Mouse (Mus musculus) heart, embryonic 11.5 days (tissue): ENCODE results near the gene Glis1. TPM values are rescaled to one million over a fixed set of nuclear protein-coding genes. Genes with fewer than 3 reads are reported as not detected.

Experiments
- ATAC-seq: fragments of 200-750 bp; cut with Nextera tagmentation; replicated peaks from 2 replicates; pipeline ENCODE4 v1.8.0; 2017; ENCODE audit warnings: moderate library complexity; ENCODE audit not compliant: insufficient number of reproducible peaks, low FRiP score, low TSS enrichment
- H3K27ac ChIP-seq: fragments of 300-500 bp; sonication (generic); 2 replicates; pipeline ENCODE4 v1.5.1; 2014; ENCODE audit warnings: mild to moderate bottlenecking, low read depth, low read length
- H3K27me3 ChIP-seq: fragments of 300-500 bp; sonication (generic); 2 replicates; pipeline ENCODE4 v1.6.1; 2014; ENCODE audit warnings: mild to moderate bottlenecking, low read length, mixed read lengths; ENCODE audit not compliant: control insufficient read depth, insufficient read depth
- H3K36me3 ChIP-seq: fragments of 300-500 bp; sonication (generic); 2 replicates; pipeline ENCODE4 v1.6.1; 2014; ENCODE audit warnings: mild to moderate bottlenecking, low read length, moderate library complexity, mixed read lengths; ENCODE audit not compliant: control insufficient read depth, insufficient read depth
- H3K4me1 ChIP-seq: fragments of 300-500 bp; sonication (generic); 2 replicates; pipeline ENCODE4 v1.6.1; 2014; ENCODE audit warnings: low read length; ENCODE audit not compliant: control insufficient read depth, insufficient read depth
- H3K4me2 ChIP-seq: fragments of 300-500 bp; sonication (generic); 2 replicates; pipeline ENCODE4 v1.6.1; 2014; ENCODE audit warnings: mild to moderate bottlenecking, moderate library complexity
- H3K4me3 ChIP-seq: fragments of 300-500 bp; sonication (generic); 2 replicates; pipeline ENCODE4 v1.5.1; 2014; ENCODE audit warnings: low read depth, low read length
- H3K9ac ChIP-seq: fragments of 300-500 bp; sonication (generic); 2 replicates; pipeline ENCODE4 v1.6.1; 2014; ENCODE audit warnings: mild to moderate bottlenecking, low read depth, low read length, moderate library complexity
- H3K9me3 ChIP-seq: fragments of 300-500 bp; sonication (generic); replicated peaks from 2 replicates; pipeline ENCODE4 v1.6.1; 2016; ENCODE audit warnings: low read length; ENCODE audit not compliant: control insufficient read depth
- WGBS: fragments of 180-500 bp; shearing (Covaris S2); extraction: QIAGEN DNeasy Blood & Tissue Kit; methylation state at CpG from one replicate; pipeline ENCODE4 v1.1.7; 2014; ENCODE audit not compliant: insufficient replicate concordance; 5-methylcytosine and 5-hydroxymethylcytosine counted together
- polyA plus RNA-seq: library from polyadenylated mRNA; unstranded; fragments of >200 nt; fragmentation: Nextera tagmentation; extraction: Ambion mirVana; gene quantifications from 2 replicates; pipeline ENCODE4 v1.2.1, GENCODE M21; 2014

Glis1 gene
- polyA plus RNA-seq, 1 experiment from 2014 or later: 0.94 TPM

- Histone ChIP-seq H3K27me3 (no peaks in the 10 kb centered on the region), H3K9me3 (no peaks in the 10 kb centered on the region), H3K36me3 (no peaks in the 10 kb centered on the region), H3K4me3 (no peak overlapping the region), H3K4me1 (no peaks in the 10 kb centered on the region), H3K4me2 (no peak overlapping the region), H3K27ac (no peak overlapping the region), H3K9ac (no peak overlapping the region)
- 71% methylated on average over 11 of the region's 11 CpGs for WGBS
- ATAC-seq: no peak
Measured at GRCm38 (mm10) chr4:107580883-107581282, 146.5 kb downstream of the Glis1 start.

- Histone ChIP-seq H3K4me3 (no peak overlapping the region), H3K27me3 (no peaks in the 10 kb centered on the region), H3K36me3 (no peaks in the 10 kb centered on the region), H3K27ac (no peak overlapping the region), H3K4me1 (no peaks in the 10 kb centered on the region), H3K9me3 (no peaks in the 10 kb centered on the region), H3K9ac (no peak overlapping the region), H3K4me2 (no peak overlapping the region)
- no peak for ATAC-seq
- 62% methylated on average over 5 of the region's 5 CpGs for WGBS
Measured at GRCm38 (mm10) chr4:107586391-107586790, 152.0 kb downstream of the Glis1 start.

- Histone ChIP-seq H3K4me1 (no peaks in the 10 kb centered on the region), H3K4me3 (no peak overlapping the region), H3K27me3 (no peaks in the 10 kb centered on the region), H3K9me3 (no peaks in the 10 kb centered on the region), H3K27ac (no peak overlapping the region), H3K36me3 (no peaks in the 10 kb centered on the region), H3K9ac (no peak overlapping the region), H3K4me2 (no peak overlapping the region)
- ATAC-seq: no peak
- WGBS: 82% methylated on average over 7 of the region's 7 CpGs
Measured at GRCm38 (mm10) chr4:107588637-107589036, 154.2 kb downstream of the Glis1 start.

DNA sequence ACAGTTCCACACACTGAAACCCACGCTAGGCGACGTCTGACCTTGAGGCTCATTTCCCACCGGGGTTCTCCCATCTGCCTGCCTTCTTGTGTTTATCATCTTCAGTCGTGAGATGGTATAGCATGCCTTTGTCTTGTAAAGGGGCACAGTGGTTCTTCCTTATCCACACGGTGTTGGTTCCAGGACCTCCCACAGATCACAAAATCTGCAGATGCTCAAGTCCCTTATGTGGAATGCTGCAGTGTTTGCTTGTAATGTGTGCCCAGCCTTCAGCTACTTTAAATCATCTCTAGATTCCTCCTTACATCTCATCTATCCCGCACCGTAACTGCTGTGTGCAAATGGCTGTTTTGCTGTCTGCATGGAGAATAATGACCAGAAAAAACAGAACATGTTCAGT is 154.7 kb downstream of the Glis1 start:
- Histone ChIP-seq H3K27ac (no peak overlapping the region), H3K4me1 (no peaks in the 10 kb centered on the region), H3K4me2 (no peak overlapping the region), H3K36me3 (no peaks in the 10 kb centered on the region), H3K9ac (no peak overlapping the region), H3K4me3 (no peak overlapping the region), H3K9me3 (no peaks in the 10 kb centered on the region), H3K27me3 (no peaks in the 10 kb centered on the region)
- ATAC-seq: no peak
- 85% methylated on average over 8 of the region's 8 CpGs for WGBS

GRCm38 (mm10) chr4:107590805-107591534 is 156.6 kb downstream of the Glis1 start:
- H3K27me3 ChIP-seq: no peaks in the 10 kb centered on the region
- peaks cover 6% of the 10 kb centered on the region; the same call in 1 of the 2 replicates for H3K4me1 ChIP-seq
- no peak overlapping the region for H3K4me3 ChIP-seq
- no peak overlapping the region for H3K9ac ChIP-seq
- no peaks in the 10 kb centered on the region for H3K36me3 ChIP-seq
- no peaks in the 10 kb centered on the region for H3K9me3 ChIP-seq
- no peak overlapping the region for H3K4me2 ChIP-seq
- no peak for ATAC-seq
- WGBS: 71% methylated on average over 14 of the region's 14 CpGs
- no peak overlapping the region for H3K27ac ChIP-seq

DNA sequence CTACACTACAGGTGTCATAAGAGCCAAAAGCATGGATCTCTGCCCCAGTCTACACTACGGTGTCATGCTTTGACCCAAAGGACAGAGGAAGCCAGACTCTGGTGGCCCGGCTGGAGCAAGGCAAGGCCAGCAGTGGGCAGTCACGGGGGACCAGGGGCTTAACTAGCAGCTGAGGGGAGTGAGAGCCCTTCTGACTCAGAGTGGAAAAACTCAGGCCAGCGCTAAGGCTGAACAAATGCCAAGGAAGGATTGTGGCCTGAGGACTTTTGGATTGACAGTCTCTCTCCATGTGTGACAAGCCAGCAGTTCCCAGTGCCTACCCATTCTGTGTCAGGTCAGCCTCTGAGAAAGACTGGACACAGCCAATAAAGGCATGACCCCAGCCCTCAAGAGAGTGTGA is 159.0 kb downstream of the Glis1 start:
- H3K4me2 ChIP-seq: no peak overlapping the region
- H3K4me3 ChIP-seq: no peak overlapping the region
- H3K9me3 ChIP-seq: no peaks in the 10 kb centered on the region
- ATAC-seq: no peak
- WGBS: 80% methylated on average over 4 of the region's 4 CpGs
- H3K4me1 ChIP-seq: peaks cover 20% of the 10 kb centered on the region
- H3K36me3 ChIP-seq: no peaks in the 10 kb centered on the region
- no peak overlapping the region for H3K27ac ChIP-seq
- H3K27me3 ChIP-seq: no peaks in the 10 kb centered on the region
- H3K9ac ChIP-seq: no peak overlapping the region

- H3K27me3 ChIP-seq: no peaks in the 10 kb centered on the region
- 30% methylated on average over 9 of the region's 9 CpGs for WGBS
- peak overlapping the region; percentile 42 for H3K4me2 ChIP-seq
- peaks cover 20% of the 10 kb centered on the region for H3K4me1 ChIP-seq
- no peaks in the 10 kb centered on the region for H3K9me3 ChIP-seq
- peak overlapping the region; percentile 4; the same call in 1 of the 2 replicates for H3K9ac ChIP-seq
- H3K36me3 ChIP-seq: no peaks in the 10 kb centered on the region
- H3K27ac ChIP-seq: peak overlapping the region; percentile 63
- peak; percentile 63; the same call in 1 of the 2 replicates for ATAC-seq
- H3K4me3 ChIP-seq: no peak overlapping the region
Measured at GRCm38 (mm10) chr4:107597226-107597897, 163.0 kb downstream of the Glis1 start.

DNA sequence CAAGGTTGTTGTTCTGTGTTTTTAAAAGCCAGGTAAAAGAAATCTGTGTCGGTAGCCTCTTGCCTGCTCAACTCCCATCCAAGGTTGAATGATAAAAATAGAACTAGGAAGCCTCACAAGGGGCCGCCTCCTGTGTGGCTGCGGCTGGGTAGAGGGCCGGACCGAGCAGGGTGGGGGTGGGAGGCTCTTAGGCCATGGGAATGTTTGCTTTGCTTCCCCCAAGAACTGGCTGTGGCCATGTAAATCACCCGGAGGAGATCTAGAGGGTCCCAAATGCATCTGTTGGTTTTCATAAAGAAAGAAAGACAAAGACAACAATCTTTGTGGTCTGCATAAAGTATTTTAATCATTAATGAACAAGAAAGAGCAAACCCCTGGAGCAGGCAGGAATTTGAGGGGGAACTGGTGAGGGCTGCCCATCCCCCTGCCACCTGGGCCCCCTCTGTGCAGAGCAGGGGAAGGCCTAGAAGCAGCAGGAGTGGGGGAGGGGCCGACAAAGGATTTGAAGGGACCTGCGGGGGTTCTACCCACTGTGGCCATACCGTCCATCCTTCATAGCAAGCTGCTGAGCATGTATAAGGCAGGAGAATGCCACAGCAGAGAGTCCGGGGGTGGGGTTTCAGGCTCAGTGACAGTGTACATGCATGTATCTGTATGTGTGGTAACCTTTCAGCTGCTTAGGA is 163.6 kb downstream of the Glis1 start:
- peak overlapping the region; percentile 49; the same call in 1 of the 2 replicates for H3K9ac ChIP-seq
- 0 out of 2 replicates have a peak, but pooled peaks cover under 1% of the 10 kb centered on the region for H3K27me3 ChIP-seq
- H3K27ac ChIP-seq: peak overlapping the region; percentile 63
- no peaks in the 10 kb centered on the region for H3K36me3 ChIP-seq
- peaks cover 20% of the 10 kb centered on the region for H3K4me1 ChIP-seq
- WGBS: 11% methylated on average over 10 of the region's 10 CpGs
- H3K4me3 ChIP-seq: no peak overlapping the region
- H3K4me2 ChIP-seq: peak overlapping the region; percentile 42
- no peaks in the 10 kb centered on the region for H3K9me3 ChIP-seq
- no peak for ATAC-seq
